Mouse (Mus musculus) left cerebral cortex, adult 2 months (tissue): ENCODE measurements around the gene Oasl1. TPM values are rescaled to one million over a fixed set of nuclear protein-coding genes. Genes with fewer than 3 reads are reported as not detected.

Experiments
- DNase-seq, 2 experiments: peaks; one replicate each; pipeline ENCODE4 v3.0.0; 2021 to 2022; ENCODE audit warnings: low spot score in 2 of 2, mixed read lengths in 1 of 2; ENCODE audit errors: extremely low spot score in 1 of 2
- H3K27ac ChIP-seq: fragments of 200-600 bp; 2 replicates; pipeline ENCODE4 v1.8.1; 2022
- H3K4me3 ChIP-seq: fragments of 200-600 bp; 2 replicates; pipeline ENCODE4 v1.8.1; 2022
- CTCF ChIP-seq: fragments of 200-600 bp; IDR thresholded peaks from 2 replicates; pipeline ENCODE4 v1.8.1; 2022; ENCODE audit warnings: antibody characterized with exemption, mild to moderate bottlenecking, moderate library complexity
- intact Hi-C: fragments of 180-260 bp; cut with DNase I; formaldehyde crosslinking; loops from one replicate; pipeline ENCODE4 v1.15.1; 2025
- total RNA-seq, 2 experiments: library from RNA; stranded (reverse); gene quantifications; 2 replicates each; pipeline ENCODE4 v1.2.3; 2021

Gene Oasl1
- total RNA-seq, 2 experiments from 2014 or later, result 0.81 TPM; not detected in 1

DNA sequence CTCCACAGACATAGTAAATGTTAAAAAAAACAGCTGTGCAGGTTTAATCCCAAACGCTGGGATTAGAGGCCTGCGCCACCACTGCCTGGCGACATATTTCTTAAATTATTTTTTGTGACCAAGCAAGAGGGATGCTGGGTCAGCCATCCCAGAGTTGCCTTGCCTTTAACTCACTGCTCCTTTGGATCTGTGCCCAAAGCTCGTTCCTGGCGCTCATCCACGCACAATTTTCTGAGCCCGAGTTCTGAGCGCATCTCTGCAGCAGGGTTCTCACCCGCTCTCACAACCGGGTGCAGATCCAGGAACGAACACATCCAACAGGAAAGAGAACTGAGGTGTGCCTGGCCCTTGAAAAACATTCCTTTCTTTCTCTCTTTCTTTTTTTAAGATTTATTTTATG lies 55.4 kb downstream of the Oasl1 start:
- TF ChIP-seq CTCF, result no peak
- intact Hi-C loops, result loop anchor here (2.0 to 5.0 kb wide), 3 partner anchors 129 to 256 kb away; partner anchors contain the start of gene Pop5
- Histone ChIP-seq H3K4me3 (no peak overlapping the region), H3K27ac (no peak overlapping the region)
- no peak for DNase-seq

- TF ChIP-seq CTCF, result no peak
- no peak overlapping the region for H3K27ac ChIP-seq
- intact Hi-C loops, result loop anchor here (1.0 to 5.0 kb wide), 4 partner anchors 97 to 256 kb away; partner anchors contain the start of gene Pop5
These were observed 55.8 kb downstream of the Oasl1 start for GRCm38 (mm10) chr5:114978888-114979249.

GRCm38 (mm10) chr5:114979250-114980121 lies 56.4 kb downstream of the Oasl1 start:
- peak; percentile 96 for TF ChIP-seq CTCF
- H3K4me3 ChIP-seq, result peak overlapping the region; percentile 42
- peak; percentile 79 to 81 for DNase-seq
- intact Hi-C loops, result loop anchor here (1.0 to 5.0 kb wide), 4 partner anchors 97 to 255 kb away; partner anchors contain the start of gene Pop5
- no peak overlapping the region for H3K27ac ChIP-seq

More at GRCm38 (mm10) chr5:114978888-114979249, 55.8 kb downstream of the Oasl1 start:
- peak overlapping the region; percentile 42; the same call in 1 of the 2 replicates for H3K4me3 ChIP-seq
- DNase-seq, result no peak

DNA sequence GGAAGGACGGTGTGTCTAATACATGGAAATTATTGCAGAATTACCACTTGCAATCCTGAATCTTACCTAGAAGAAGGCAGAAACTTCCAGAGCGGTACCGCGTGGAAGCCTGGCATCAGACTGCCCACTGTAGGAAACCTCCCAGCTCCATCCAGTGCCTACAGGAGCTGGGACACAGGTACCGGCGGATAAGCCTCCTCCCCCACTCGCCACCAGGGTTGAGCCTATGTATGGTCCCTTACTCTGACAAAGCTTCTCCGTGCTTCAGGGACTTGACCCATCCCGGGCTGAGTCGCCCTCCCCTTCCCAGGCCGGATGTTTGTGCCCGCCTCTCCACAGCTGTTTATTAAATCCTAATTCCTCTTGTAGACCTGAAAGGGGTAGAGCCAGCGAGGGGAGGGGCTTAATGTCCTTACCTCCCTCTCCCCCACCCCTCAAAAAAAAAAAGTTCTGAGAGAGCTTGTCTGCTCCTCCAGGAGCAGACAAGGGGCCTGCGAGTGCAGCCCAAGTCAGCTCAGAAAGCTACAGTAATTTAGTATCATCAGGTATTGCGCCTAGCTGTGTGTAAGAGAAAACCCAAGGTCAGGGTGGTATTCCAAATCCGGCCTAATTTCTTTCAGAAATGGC lies 57.2 kb downstream of the Oasl1 start:
- intact Hi-C loops, result no loop called here

GRCm38 (mm10) chr5:114982001-114982400 lies 59.0 kb downstream of the Oasl1 start:
- H3K4me3 ChIP-seq, result no peak overlapping the region
- no peak for DNase-seq
- intact Hi-C loops, result no loop called here
- TF ChIP-seq CTCF, result no peak
- no peak overlapping the region for H3K27ac ChIP-seq

More for the DNA sequence above, 57.2 kb downstream of the Oasl1 start:
- TF ChIP-seq CTCF, result no peak
- Histone ChIP-seq H3K27ac (no peak overlapping the region), H3K4me3 (peak overlapping the region; percentile 42; the same call in 1 of the 2 replicates)
- DNase-seq, result no peak

DNA sequence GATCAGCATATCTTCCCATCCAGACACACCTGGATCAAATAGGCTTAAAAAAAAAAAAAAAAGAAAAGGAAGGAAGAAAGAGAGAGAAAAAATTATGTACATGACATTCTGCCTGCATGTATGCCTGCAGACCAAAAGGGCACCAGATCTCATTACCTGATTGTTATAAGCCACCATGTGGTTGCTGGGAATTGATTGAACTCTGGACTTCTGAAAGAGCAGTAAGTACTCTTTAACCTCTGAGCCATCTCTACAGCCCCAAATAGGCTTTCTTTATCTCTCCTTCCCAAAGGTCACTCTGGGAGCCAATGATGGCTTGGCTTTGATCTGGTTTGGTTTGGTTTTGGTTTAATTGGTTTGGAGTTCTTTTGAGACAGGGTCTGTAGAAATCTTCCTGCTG lies 62.0 kb downstream of the Oasl1 start:
- H3K4me3 ChIP-seq, result no peak overlapping the region
- TF ChIP-seq CTCF, result no peak
- intact Hi-C loops, result no loop called here
- no peak overlapping the region for H3K27ac ChIP-seq
- no peak for DNase-seq

Other genes starting within 250 kb of the Oasl1 start
- 10 to 100 TPM; 21.8 to 22.4 TPM for gene Gltp, start 232.3 kb upstream of the Oasl1 start, total RNA-seq
- gene Tchp, start 215.5 kb upstream of the Oasl1 start, total RNA-seq, result 10 to 100 TPM; 13.9 to 15.6 TPM
- 10 to 100 TPM; 31.0 to 38.8 TPM for gene Ankrd13a, start 148.6 kb upstream of the Oasl1 start, total RNA-seq
- gene Git2, start 147.7 kb upstream of the Oasl1 start, total RNA-seq, result 10 to 100 TPM; 42.7 to 43.7 TPM
- gene 1500011B03Rik, start 99.8 kb upstream of the Oasl1 start, total RNA-seq, result 100 to 1,000 TPM; 144 to 161 TPM
- gene 4930519G04Rik, start 69.6 kb upstream of the Oasl1 start, total RNA-seq, result not detected
- 1 to 10 TPM; 1.0 to 1.5 TPM for gene Gm9936, start 64.6 kb upstream of the Oasl1 start, total RNA-seq
- gene Oasl2, start 26.3 kb upstream of the Oasl1 start, total RNA-seq, result 1 to 10 TPM; 1.6 to 1.7 TPM
- gene 2210016L21Rik, start 18.9 kb downstream of the Oasl1 start, total RNA-seq, result 100 to 1,000 TPM; 214 to 229 TPM
- gene Hnf1a, start 47.9 kb downstream of the Oasl1 start, total RNA-seq, result not detected
- gene Sppl3, start 87.9 kb downstream of the Oasl1 start, total RNA-seq, result 10 to 100 TPM; 85.2 to 87.0 TPM
- gene Gm10401, start 175.1 kb downstream of the Oasl1 start, total RNA-seq, result not detected
- 1 to 10 TPM; 6.5 to 7.2 TPM for gene Acads, start 196.1 kb downstream of the Oasl1 start, total RNA-seq
- gene Unc119b, start 211.7 kb downstream of the Oasl1 start, total RNA-seq, result 10 to 100 TPM; 25.2 to 31.0 TPM
- gene Mlec, start 234.9 kb downstream of the Oasl1 start, total RNA-seq, result 10 to 100 TPM; 87.8 to 89.8 TPM